Mouse (Mus musculus) liver, postnatal 0 days (tissue): ENCODE measurements around the gene Ccdc162.

ENCODE experiments used
- CTCF ChIP-seq: sonication (generic); IDR thresholded peaks from 2 replicates; pipeline ENCODE4 v1.5.1; 2016; ENCODE audit warnings: antibody characterized with exemption, low read depth
- EP300 ChIP-seq: IDR thresholded peaks from 2 replicates; pipeline ENCODE4 v1.6.1; 2016; ENCODE audit warnings: antibody characterized with exemption, low read depth, mild to moderate bottlenecking

- no peak for TF ChIP-seq CTCF
- TF ChIP-seq EP300 = no peak
Observed at GRCm38 (mm10) chr10:41536714-41537113, 179.7 kb downstream of the Ccdc162 start.
